Comparison of ENCODE assay signal across 8 mouse cellular contexts in genomic region chr11:115904956-115905790, GRCm38 (mm10). TPM values are rescaled to one million over a fixed set of nuclear protein-coding genes. Genes with fewer than 3 reads are reported as not detected.
A peak's percentile ranks its signal among the peaks of the same experiment; 100 is the strongest.
DNase-seq lines count a peak whose midpoint lies in the region; ATAC-seq lines count a peak whose summit lies in the region.

No protein-coding gene starts in this region.

- no peak for ATAC-seq in heart, embryonic 12.5 days (ENCODE audit: insufficient number of reproducible peaks, low FRiP score)

- no peak overlapping the region for H3K27ac ChIP-seq in heart, embryonic 12.5 days (ENCODE audit: poor library complexity, severe bottlenecking)

- H3K36me3 ChIP-seq in heart, embryonic 12.5 days, result peaks cover 9% of the 10 kb centered on the region

- H3K4me3 ChIP-seq in heart, embryonic 12.5 days, result no peak overlapping the region

- H3K4me1 ChIP-seq in heart, embryonic 12.5 days (replicated peaks), result peaks cover 64% of the 10 kb centered on the region

- no peaks in the 10 kb centered on the region for H3K9me3 ChIP-seq in heart, embryonic 12.5 days (replicated peaks)

- peak overlapping the region; percentile 27; the same call in 1 of the 2 replicates for H3K9ac ChIP-seq in heart, embryonic 12.5 days

- whole genome bisulfite sequencing in heart, embryonic 12.5 days, result 49% methylated on average over 16 of the region's 16 CpGs

- DNase-seq in heart, postnatal 36 days, result no peak
- peak; percentile 59 to 60 for DNase-seq in urinary bladder, adult 18-20 months (ENCODE audit: low spot score in 2 of 2)
- no peak for DNase-seq in urinary bladder, postnatal 10 days (ENCODE audit: low spot score)
- peak; percentile 34 for DNase-seq in liver
- peak; percentile 64 for DNase-seq in thymus, postnatal 4 days
- no peak for DNase-seq in natural killer cell, adult 2 months (ENCODE audit: low spot score in 2 of 2)
- no peak for DNase-seq in cerebellum, adult 18-20 months

- intact Hi-C loops in heart, postnatal 36 days (cut with DNase I), result no loop called here

- no peaks in the 10 kb centered on the region for H3K27me3 ChIP-seq in heart, embryonic 12.5 days (replicated peaks)

- no peak overlapping the region; the same call in 1 of the 2 replicates for H3K4me2 ChIP-seq in heart, embryonic 12.5 days

RNA-seq across cellular contexts. Expression of gene Smim5, which starts 5.4 kb away (rescaled TPM):
- 15.0 and 16.6 TPM in 2 replicates for polyA plus RNA-seq in heart, embryonic 12.5 days (2016; fragmentation: Nextera tagmentation; extraction: Ambion mirVana)
- 10 to 100 TPM; 14.8 to 26.7 TPM for total RNA-seq in heart, postnatal 36 days (2021)

RNA-seq across cellular contexts. Expression of gene Smim6, which starts 6.6 kb away (rescaled TPM):
- 0.77 and 1.8 TPM in 2 replicates for polyA plus RNA-seq in heart, embryonic 12.5 days (2016; fragmentation: Nextera tagmentation; extraction: Ambion mirVana)
- total RNA-seq in heart, postnatal 36 days (2021), result under 1 TPM in 1 of 2 experiments, not detected in 1; 0.31 TPM

RNA-seq across cellular contexts. Expression of gene Sap30bp, which starts 27.9 kb away (rescaled TPM):
- 29.4 and 32.2 TPM in 2 replicates for polyA plus RNA-seq in heart, embryonic 12.5 days (2016; fragmentation: Nextera tagmentation; extraction: Ambion mirVana)
- total RNA-seq in heart, postnatal 36 days (2021), result 10 to 100 TPM; 17.2 to 20.7 TPM

RNA-seq across cellular contexts. Expression of gene Recql5, which starts 28.1 kb away (rescaled TPM):
- 13.8 and 17.3 TPM in 2 replicates for polyA plus RNA-seq in heart, embryonic 12.5 days (2016; fragmentation: Nextera tagmentation; extraction: Ambion mirVana)
- 1 to 10 TPM; 6.7 to 8.9 TPM for total RNA-seq in heart, postnatal 36 days (2021)

RNA-seq across cellular contexts. Expression of gene Myo15b, which starts 47.0 kb away (rescaled TPM):
- polyA plus RNA-seq in heart, embryonic 12.5 days (2016; fragmentation: Nextera tagmentation; extraction: Ambion mirVana), result 0.17 and 0.37 TPM in 2 replicates
- under 1 TPM in 1 of 2 experiments, not detected in 1; 0.14 TPM for total RNA-seq in heart, postnatal 36 days (2021)

Comparison
In these comparisons a context has a peak if more than half of its experiments do, and no peak if none do; other contexts are left out.
1. DNase-seq: peak in urinary bladder, adult 18-20 months (2 of 2), liver (single experiment) and thymus, postnatal 4 days (single experiment); none in heart, postnatal 36 days (0 of 2), urinary bladder, postnatal 10 days (single experiment), natural killer cell, adult 2 months (0 of 2) and cerebellum, adult 18-20 months (0 of 2).